1 mouse cellular context compared by ENCODE assay signal in genomic region chr1:182138172-182138571, GRCm38 (mm10).
TF ChIP-seq lines count a peak whose summit lies in the region.

No protein-coding gene starts in this region.

TF ChIP-seq in MEL, 35 proteins besides CTCF, POLR2A, EP300 and RAD21:
- TF ChIP-seq MYB (IDR thresholded peaks at IDR 0.05; ENCODE audit: low read depth, low read length) (no peak), SMC3 (IDR thresholded peaks at IDR 0.05; ENCODE audit: low read depth, low read length) (peak; percentile 26; the same call in 1 of the 2 replicates)
TF ChIP-seq in MEL: peak in this region for 1.
